Mouse (Mus musculus): ENCODE results near the gene Dlk1.

- TF ChIP-seq POLR2A (IDR thresholded peaks at IDR 0.05; ENCODE audit: low read depth, low read length) (no peak), CTCF (IDR thresholded peaks at IDR 0.05; ENCODE audit: borderline replicate concordance, insufficient read depth, low read length) (no peak)
Measured at GRCm38 (mm10) chr12:109441366-109441765, 11.3 kb upstream of the Dlk1 start.
